19 mouse cellular contexts compared by ENCODE assay signal in genomic region chr3:146013490-146013889, GRCm38 (mm10).
"Had no signal": no experiment of that assay in that cellular context is flagged by ENCODE, and none has a peak within 500 bp of the region (broad histone marks: within the 10 kb centered on the region; RNA-seq: fewer than 3 reads in every experiment).

No protein-coding gene starts in this region.

- ATAC-seq: liver, embryonic 12.5 days; midbrain, embryonic 16.5 days had no signal

- H3K9ac ChIP-seq: liver, embryonic 12.5 days; liver, embryonic 14.5 days; midbrain, embryonic 12.5 days; neural tube, embryonic 13.5 days; neural tube, embryonic 15.5 days had no signal

- H3K27me3 ChIP-seq: liver, embryonic 12.5 days; midbrain, embryonic 12.5 days; neural tube, embryonic 13.5 days; neural tube, embryonic 15.5 days had no signal

- DNase-seq: lung, adult 18-20 months; lung, postnatal 10 days; midbrain, embryonic 14.5 days; retina, postnatal 1 day; right cerebral cortex, adult 18-20 months; right cerebral cortex, postnatal 25 days; right cerebral cortex, postnatal 4 days; spleen, adult 18-20 months; thymus, adult 18-20 months; thymus, postnatal 14 days; thymus, postnatal 36 days had no signal

- H3K27ac ChIP-seq: liver, embryonic 12.5 days; liver, embryonic 14.5 days; midbrain, embryonic 10.5 days; midbrain, embryonic 12.5 days; neural tube, embryonic 13.5 days; neural tube, embryonic 15.5 days had no signal

- H3K4me3 ChIP-seq: liver, embryonic 12.5 days; midbrain, embryonic 10.5 days; midbrain, embryonic 12.5 days; myocyte; neural tube, embryonic 13.5 days; neural tube, embryonic 15.5 days had no signal

- H3K9me3 ChIP-seq: midbrain, embryonic 10.5 days; midbrain, embryonic 12.5 days; neural tube, embryonic 13.5 days; neural tube, embryonic 15.5 days had no signal

- H3K4me2 ChIP-seq: liver, embryonic 12.5 days; midbrain, embryonic 12.5 days; neural tube, embryonic 13.5 days; neural tube, embryonic 15.5 days had no signal

- H3K4me1 ChIP-seq: liver, embryonic 12.5 days; neural tube, embryonic 13.5 days; neural tube, embryonic 15.5 days had no signal
